Mouse (Mus musculus) kidney, adult 18-20 months (tissue): ENCODE data around the gene Tefm.
"Not testable (repeated sequence)": the region's sequence is repeated elsewhere in the genome, so short reads cannot be mapped to it uniquely, and the experiment has no call there.

Experiments used
- DNase-seq: peaks from one replicate; pipeline ENCODE4 v3.0.0; 2021

Tefm gene

DNA sequence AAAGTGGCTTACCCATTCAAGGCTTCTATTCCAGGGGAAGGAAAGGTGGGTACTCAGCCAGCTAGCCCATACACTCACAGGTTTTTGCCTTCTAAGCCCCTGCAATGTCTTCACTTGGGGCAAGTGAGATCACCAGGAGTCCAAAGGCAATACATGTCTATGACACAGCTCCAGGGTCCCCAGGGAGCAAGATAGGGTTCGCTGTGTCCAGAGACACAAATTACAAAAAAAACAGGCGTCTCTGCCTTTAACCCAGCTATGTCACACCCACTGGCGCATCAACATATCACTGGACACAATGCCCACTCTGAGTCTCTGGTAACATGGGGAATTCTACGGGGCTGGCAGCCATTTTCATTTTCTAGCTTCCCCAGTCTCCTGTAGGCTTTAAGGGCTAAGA is 14.0 kb upstream of the Tefm start:
- DNase-seq = no peak

DNA sequence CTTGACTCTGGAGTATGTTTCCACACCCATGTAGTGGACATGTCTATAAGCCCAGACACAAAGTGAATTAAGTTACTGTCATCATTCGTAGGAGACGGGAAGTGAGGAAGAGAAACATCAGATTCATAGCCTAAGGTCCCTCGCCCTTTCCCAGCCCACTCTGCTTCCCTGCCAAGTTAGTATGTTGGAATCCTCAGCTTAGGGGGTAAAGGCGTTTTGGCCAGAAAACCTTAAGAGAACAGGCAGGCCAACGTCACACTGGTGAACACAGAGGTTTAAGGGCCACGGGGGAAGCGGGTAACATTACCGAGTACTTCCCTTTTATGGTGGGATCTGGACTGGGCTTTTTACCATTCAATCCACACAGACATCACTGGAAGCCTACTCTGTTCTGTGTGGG is 13.6 kb upstream of the Tefm start:
- no peak for DNase-seq

GRCm38 (mm10) chr11:80154501-80154900 is 12.5 kb upstream of the Tefm start:
- DNase-seq = no peak

- peak; percentile 97 for DNase-seq
Observed at GRCm38 (mm10) chr11:80153857-80154495, 12.0 kb upstream of the Tefm start, which contains the start of gene Adap2. Gene Adap2, plus strand, starts transcription at chr11:80154105.

GRCm38 (mm10) chr11:80152376-80152775 is 10.4 kb upstream of the Tefm start:
- no peak for DNase-seq

- DNase-seq = no peak
Observed at GRCm38 (mm10) chr11:80151541-80151940, 9.6 kb upstream of the Tefm start.

- no peak for DNase-seq
Observed at GRCm38 (mm10) chr11:80150566-80150965, 8.6 kb upstream of the Tefm start.

- no peak for DNase-seq
Observed at GRCm38 (mm10) chr11:80149412-80150023, 7.5 kb upstream of the Tefm start.

DNA sequence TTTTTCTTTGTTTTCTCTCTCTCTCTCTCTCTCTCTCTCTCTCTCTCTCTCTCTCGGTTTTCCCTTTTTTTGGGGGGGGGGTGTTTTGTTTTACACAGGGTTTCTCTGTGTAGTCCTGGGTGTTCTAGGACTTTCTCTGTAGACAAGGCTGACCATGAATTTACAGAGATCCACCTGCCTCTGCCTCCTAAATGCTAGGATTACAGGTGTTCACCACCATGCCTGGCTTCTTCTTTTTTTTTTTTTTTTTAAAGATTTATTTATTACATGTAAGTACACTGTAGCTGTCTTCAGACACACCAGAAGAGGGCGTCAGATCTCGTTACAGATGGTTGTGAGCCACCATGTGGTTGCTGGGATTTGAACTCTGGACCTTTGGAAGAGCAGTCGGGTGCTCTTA is 7.0 kb upstream of the Tefm start:
- DNase-seq = not testable (repeated sequence)

DNA sequence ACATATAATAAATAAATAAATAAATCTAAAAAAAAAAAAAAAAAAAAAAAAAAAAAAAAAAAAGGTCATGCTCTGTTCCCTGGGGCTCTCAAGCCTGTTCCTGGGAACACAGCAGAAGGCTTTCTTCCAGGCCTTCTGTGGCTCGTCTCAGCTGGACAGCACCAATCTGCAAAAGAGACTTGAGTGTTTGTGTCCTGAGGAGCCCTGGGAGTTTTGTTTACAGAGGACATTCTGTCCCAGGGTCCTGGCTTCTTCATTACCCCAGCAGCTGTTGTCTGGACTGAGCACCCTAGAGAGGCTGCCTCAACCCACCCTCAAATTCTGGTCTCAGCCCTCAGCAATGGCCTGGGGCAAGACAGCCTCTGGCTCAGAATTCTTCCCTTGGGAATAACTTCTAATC is 6.3 kb upstream of the Tefm start:
- no peak for DNase-seq

- DNase-seq = no peak
Observed at GRCm38 (mm10) chr11:80147748-80148147, 5.8 kb upstream of the Tefm start.

GRCm38 (mm10) chr11:80145787-80146275 is 3.9 kb upstream of the Tefm start:
- DNase-seq = peak; percentile 51

GRCm38 (mm10) chr11:80142872-80143271 is 897 bp upstream of the Tefm start:
- DNase-seq = no peak

- no peak for DNase-seq
Observed at GRCm38 (mm10) chr11:80137773-80138172, 4.2 kb downstream of the Tefm start.

DNA sequence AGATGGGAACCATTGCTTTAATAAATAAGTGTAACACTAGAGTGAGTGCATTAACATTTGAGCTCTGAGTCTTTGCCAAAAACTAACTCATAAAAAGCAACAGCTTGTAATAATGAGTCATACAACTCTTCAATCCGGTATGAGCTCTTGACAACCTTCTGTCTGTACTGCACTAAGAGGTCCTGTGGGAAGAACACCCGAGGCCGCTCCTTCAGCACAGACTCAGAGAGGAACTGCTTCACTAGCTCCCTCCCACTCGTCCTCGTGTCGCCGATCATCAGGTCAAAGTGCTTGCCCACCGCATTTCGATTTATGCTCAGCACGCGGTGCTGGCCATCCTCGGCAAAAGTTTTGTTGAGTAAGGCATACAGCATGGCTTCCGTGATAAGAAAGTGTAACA is 5.2 kb downstream of the Tefm start:
- DNase-seq = no peak

DNA sequence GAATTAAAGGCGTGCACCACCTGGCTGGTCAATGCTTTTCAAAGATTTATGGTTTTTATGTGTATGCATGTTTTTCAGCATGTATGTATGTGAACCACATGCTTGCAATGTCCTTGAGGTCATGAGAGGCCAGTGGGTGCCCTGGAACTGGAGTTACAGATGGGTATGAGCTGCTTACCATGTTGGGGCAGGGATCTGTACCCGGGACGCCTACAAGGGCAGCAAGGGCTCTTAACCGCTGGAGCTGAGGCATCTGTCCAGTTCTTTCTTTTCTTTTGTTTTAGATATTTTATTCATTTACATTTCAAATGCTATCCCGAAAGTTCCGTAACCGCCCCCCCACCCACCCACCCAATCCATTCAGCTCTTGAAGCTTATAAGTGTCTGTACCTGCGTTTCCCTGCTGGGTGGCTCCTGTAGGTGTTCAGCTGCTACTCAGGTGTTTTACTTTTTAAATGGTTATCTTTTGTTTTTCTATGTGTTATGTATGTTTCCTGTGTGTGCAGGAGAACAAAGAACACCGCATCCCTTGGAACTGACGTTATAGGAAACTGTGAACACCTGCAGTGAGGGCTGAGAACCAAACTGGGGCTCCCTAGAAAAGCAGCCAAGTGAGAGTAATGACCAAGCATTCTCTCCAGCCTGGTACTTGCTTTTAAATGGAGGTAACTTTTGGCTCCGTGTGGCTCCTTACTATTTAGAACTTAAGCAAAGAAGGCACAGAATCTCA is 5.9 kb downstream of the Tefm start:
- DNase-seq = no peak

GRCm38 (mm10) chr11:80134744-80135143 is 7.2 kb downstream of the Tefm start:
- DNase-seq = no peak

- no peak for DNase-seq
Observed at GRCm38 (mm10) chr11:80132050-80132449, 9.9 kb downstream of the Tefm start.

DNA sequence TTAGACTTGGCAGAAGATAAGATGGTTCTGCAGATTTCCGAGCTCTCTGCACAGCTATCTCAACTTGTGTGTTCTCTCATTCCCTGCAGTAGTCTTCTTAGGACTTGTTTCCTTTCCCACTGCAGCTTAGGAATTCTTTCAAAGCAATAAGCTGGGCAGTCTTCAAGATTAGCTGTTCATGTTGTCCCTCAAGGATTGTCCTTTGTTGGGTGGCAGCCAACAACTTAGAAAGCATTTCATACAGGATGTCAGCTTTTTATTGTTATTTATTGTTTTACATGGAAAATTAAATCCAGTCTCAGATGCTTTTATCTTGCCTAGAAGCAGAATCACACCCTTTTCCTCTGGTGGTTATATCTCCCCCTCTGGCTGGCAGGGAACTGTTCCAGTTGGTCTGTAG is 25.6 kb downstream of the Tefm start:
- DNase-seq = no peak

DNA sequence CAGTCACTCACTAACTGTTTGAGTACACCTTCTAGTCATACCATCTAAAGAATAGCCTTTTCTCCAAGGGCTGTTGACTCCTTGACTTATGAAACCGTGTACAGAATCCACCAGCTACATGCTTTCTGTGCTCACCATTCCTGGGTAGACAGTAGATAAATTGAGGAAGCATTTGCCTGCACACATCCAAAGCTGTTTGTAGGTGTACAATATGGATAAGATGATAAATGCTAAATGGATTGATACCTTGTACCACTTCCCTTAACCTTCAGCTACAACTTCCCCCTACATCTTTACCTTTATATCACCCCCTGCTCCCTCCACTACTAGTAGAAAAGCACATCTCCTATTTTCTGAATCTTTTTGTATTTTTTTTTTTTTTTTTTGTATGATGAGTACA is 37.6 kb downstream of the Tefm start:
- no peak for DNase-seq

- no peak for DNase-seq
Observed at GRCm38 (mm10) chr11:80101298-80101697, 40.7 kb downstream of the Tefm start.

DNA sequence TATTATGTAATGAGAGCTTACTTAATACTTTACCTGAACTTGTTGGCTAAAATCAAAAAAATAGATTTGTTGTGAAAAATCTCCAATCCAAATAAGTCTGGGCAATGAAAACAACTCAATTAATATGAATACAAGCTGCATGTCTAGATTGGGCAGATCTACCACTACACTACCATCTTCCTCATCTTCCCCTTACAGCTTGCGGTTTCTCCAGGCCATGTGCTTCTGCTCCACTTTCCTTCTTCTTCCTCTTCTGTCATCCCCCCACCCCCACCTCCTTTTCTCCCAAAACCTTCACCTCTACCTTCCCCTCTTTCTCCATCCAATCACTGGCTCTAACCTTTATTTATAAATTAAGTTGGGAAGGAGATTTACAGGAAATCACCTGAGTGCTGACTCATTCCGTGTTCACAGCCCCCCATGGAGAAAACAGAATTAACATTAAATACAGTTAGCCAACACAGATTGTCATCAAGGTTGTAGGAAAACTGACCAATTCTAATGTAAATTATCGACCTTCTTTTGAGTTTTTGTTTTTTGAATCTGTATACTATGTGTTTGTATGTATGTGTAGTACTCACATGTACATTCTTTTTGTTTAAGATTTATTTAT is 43.4 kb downstream of the Tefm start:
- DNase-seq = no peak

DNA sequence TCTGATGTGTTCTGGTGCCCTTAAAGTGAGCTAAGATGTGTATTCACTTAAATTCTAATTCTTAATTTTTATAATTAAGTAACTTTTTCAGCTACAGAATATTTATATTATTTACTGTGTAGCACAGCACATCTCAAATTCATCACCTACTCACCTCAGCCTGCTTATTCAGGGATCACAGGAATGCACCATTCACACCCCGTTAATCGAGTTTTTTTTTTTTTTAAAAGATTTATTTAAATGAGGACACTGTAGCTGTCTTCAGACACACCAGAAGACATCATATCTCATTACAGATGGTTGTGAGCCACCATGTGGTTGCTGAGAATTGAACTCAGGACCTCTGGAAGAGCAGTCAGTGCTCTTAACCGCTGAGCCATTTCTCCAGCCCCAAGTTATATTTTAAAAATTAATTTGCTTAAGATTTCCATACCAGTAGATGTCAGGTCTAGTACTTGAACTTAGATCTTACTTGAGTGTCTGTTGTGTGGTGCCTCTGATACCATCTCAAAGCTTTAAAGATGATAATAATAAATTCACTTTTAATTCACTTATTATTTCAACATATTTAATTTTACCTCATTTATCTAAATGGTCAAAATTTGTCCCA is 51.3 kb downstream of the Tefm start:
- no peak for DNase-seq
